Mouse (Mus musculus): ENCODE data around the gene Vamp9. TPM values are rescaled to one million over a fixed set of nuclear protein-coding genes. Genes with fewer than 3 reads are reported as not detected.

Vamp9 gene
- total RNA-seq, 2 experiments from 2014 or later: not detected

Other genes with a start within 250 kb of the Vamp9 start
- gene Rasgef1b, start 177.2 kb upstream of the Vamp9 start, total RNA-seq (2021): under 1 TPM; 0.36 to 0.37 TPM
- gene Hnrnpd, start 72.7 kb downstream of the Vamp9 start, total RNA-seq (2021): 10 to 100 TPM; 51.4 to 63.8 TPM
- gene 4930524J08Rik, start 72.8 kb downstream of the Vamp9 start, total RNA-seq (2021): under 1 TPM in 1 of 2 experiments, not detected in 1; 0.46 TPM
- 10 to 100 TPM; 63.2 to 70.9 TPM for gene Hnrnpdl, start 133.4 kb downstream of the Vamp9 start, total RNA-seq (2021)
- gene Enoph1, start 133.7 kb downstream of the Vamp9 start, total RNA-seq (2021): 1 to 10 TPM; 5.9 to 7.0 TPM